ENCODE assay signal across 12 mouse cellular contexts in genomic region chr5:133889841-133890240, GRCm38 (mm10).
A peak's percentile ranks its signal among the peaks of the same experiment; 100 is the strongest.
DNase-seq lines count a peak whose midpoint lies in the region; ATAC-seq and TF ChIP-seq lines count a peak whose summit lies in the region.
"Had no signal": no experiment of that assay in that cellular context is flagged by ENCODE, and none has a peak within 500 bp of the region (broad histone marks: within the 10 kb centered on the region; RNA-seq: fewer than 3 reads in every experiment).

No protein-coding gene starts in this region.

- no peaks in the 10 kb centered on the region for H3K36me3 ChIP-seq in hindbrain, postnatal 0 days (ENCODE audit: insufficient read depth, low read length)
- no peaks in the 10 kb centered on the region for H3K36me3 ChIP-seq in hindbrain, embryonic 12.5 days
- H3K36me3 ChIP-seq in kidney, embryonic 16.5 days (ENCODE audit: insufficient read depth, low read length): no peaks in the 10 kb centered on the region
- H3K36me3 ChIP-seq: intestine, embryonic 15.5 days; liver, embryonic 13.5 days had no signal

- peak overlapping the region; percentile 26; the same call in 1 of the 2 replicates for H3K27ac ChIP-seq in hindbrain, postnatal 0 days
- H3K27ac ChIP-seq in hindbrain, embryonic 12.5 days: no peak overlapping the region
- H3K27ac ChIP-seq in kidney, embryonic 16.5 days (ENCODE audit: low read length): no peak overlapping the region
- H3K27ac ChIP-seq: intestine, embryonic 15.5 days; liver, embryonic 13.5 days had no signal

- peak; percentile 84 for ATAC-seq in hindbrain, postnatal 0 days
- ATAC-seq in hindbrain, embryonic 12.5 days (ENCODE audit: low FRiP score): no peak
- ATAC-seq in kidney, embryonic 16.5 days (ENCODE audit: low FRiP score, low TSS enrichment): no peak
- ATAC-seq: CD4-positive, CD25-positive, alpha-beta regulatory T cell, adult 4 months; intestine, embryonic 15.5 days had no signal

- no peaks in the 10 kb centered on the region for H3K27me3 ChIP-seq in hindbrain, postnatal 0 days (ENCODE audit: insufficient read depth, low read length)
- H3K27me3 ChIP-seq in hindbrain, embryonic 12.5 days: peaks cover 4% of the 10 kb centered on the region; the same call in 1 of the 2 replicates
- H3K27me3 ChIP-seq in kidney, embryonic 16.5 days (ENCODE audit: insufficient read depth, low read length): no peaks in the 10 kb centered on the region
- H3K27me3 ChIP-seq: intestine, embryonic 15.5 days; liver, embryonic 13.5 days had no signal

- peaks cover 4% of the 10 kb centered on the region; the same call in 1 of the 2 replicates for H3K4me1 ChIP-seq in hindbrain, postnatal 0 days (ENCODE audit: insufficient read depth, low read length)
- H3K4me1 ChIP-seq in hindbrain, embryonic 12.5 days: peaks cover 12% of the 10 kb centered on the region
- H3K4me1 ChIP-seq in kidney, embryonic 16.5 days (ENCODE audit: insufficient read depth, low read length): peaks cover 5% of the 10 kb centered on the region; the same call in 1 of the 2 replicates
- H3K4me1 ChIP-seq: intestine, embryonic 15.5 days; liver, embryonic 13.5 days had no signal

- no peak overlapping the region for H3K9ac ChIP-seq in hindbrain, postnatal 0 days (replicated peaks; ENCODE audit: low read length)
- H3K9ac ChIP-seq in hindbrain, embryonic 12.5 days: no peak overlapping the region
- no peak overlapping the region for H3K9ac ChIP-seq in kidney, embryonic 16.5 days (replicated peaks; ENCODE audit: low read length)
- H3K9ac ChIP-seq: intestine, embryonic 15.5 days; liver, embryonic 13.5 days had no signal

- peak overlapping the region; percentile 34; the same call in 1 of the 2 replicates for H3K4me2 ChIP-seq in hindbrain, postnatal 0 days (ENCODE audit: low read depth, low read length)
- no peak overlapping the region for H3K4me2 ChIP-seq in hindbrain, embryonic 12.5 days (replicated peaks)
- no peak overlapping the region for H3K4me2 ChIP-seq in kidney, embryonic 16.5 days (replicated peaks; ENCODE audit: low read depth, low read length)
- H3K4me2 ChIP-seq: intestine, embryonic 15.5 days; liver, embryonic 13.5 days had no signal

- H3K9me3 ChIP-seq in hindbrain, postnatal 0 days (ENCODE audit: low read length): no peaks in the 10 kb centered on the region
- no peaks in the 10 kb centered on the region for H3K9me3 ChIP-seq in hindbrain, embryonic 12.5 days (replicated peaks)
- no peaks in the 10 kb centered on the region for H3K9me3 ChIP-seq in kidney, embryonic 16.5 days (ENCODE audit: low read length)
- H3K9me3 ChIP-seq: intestine, embryonic 15.5 days; liver, embryonic 13.5 days had no signal

- WGBS in hindbrain, postnatal 0 days: 39% methylated on average over 8 of the region's 8 CpGs
- 77% methylated on average over 8 of the region's 8 CpGs for WGBS in hindbrain, embryonic 12.5 days
- WGBS in kidney, embryonic 16.5 days: 59% methylated on average over 8 of the region's 8 CpGs

- no peak overlapping the region for H3K4me3 ChIP-seq in hindbrain, postnatal 0 days (ENCODE audit: low read length)
- no peak overlapping the region for H3K4me3 ChIP-seq in hindbrain, embryonic 12.5 days
- no peak overlapping the region for H3K4me3 ChIP-seq in kidney, embryonic 16.5 days (ENCODE audit: low read length)
- H3K4me3 ChIP-seq: intestine, embryonic 15.5 days; liver, embryonic 13.5 days had no signal

- peak; percentile 91 for DNase-seq in hindbrain, postnatal 0 days (ENCODE audit: low spot score)
- peak; percentile 91 to 94 for DNase-seq in cerebellum, postnatal 25 days
- DNase-seq in layer of hippocampus, adult 9-11 months: peak; percentile 93
- peak; percentile 87 to 93 for DNase-seq in right cerebral cortex, postnatal 10 days (ENCODE audit: low spot score in 2 of 2)
- no peak for DNase-seq in spleen, adult 12 weeks (ENCODE audit: low spot score)
- DNase-seq in gastrocnemius, postnatal 36 days: no peak
- DNase-seq: embryo, embryonic 11 days; liver, embryonic 13.5 days had no signal

- no peak for TF ChIP-seq CTCF in hindbrain, postnatal 0 days (IDR thresholded peaks at IDR 0.05; ENCODE audit: low read depth)

- intact Hi-C loops in gastrocnemius, postnatal 36 days (cut with DNase I): loop anchor here (10.0 kb wide), 1 partner anchor 175 kb away; no protein-coding TSS in a partner anchor

Comparison
In these comparisons a context has a peak if more than half of its experiments do, and no peak if none do; other contexts are left out.
1. DNase-seq: peak in hindbrain, postnatal 0 days (single experiment), cerebellum, postnatal 25 days (2 of 2), layer of hippocampus, adult 9-11 months (single experiment) and right cerebral cortex, postnatal 10 days (2 of 2); none in spleen, adult 12 weeks (single experiment) and gastrocnemius, postnatal 36 days (0 of 2).